Mouse (Mus musculus): ENCODE data around the gene Slc9a3r2. TPM values are rescaled to one million over a fixed set of nuclear protein-coding genes. Genes with fewer than 3 reads are reported as not detected.

Slc9a3r2 gene
- polyA plus RNA-seq, 1 experiment from 2014 or later: 38.0 TPM

DNA sequence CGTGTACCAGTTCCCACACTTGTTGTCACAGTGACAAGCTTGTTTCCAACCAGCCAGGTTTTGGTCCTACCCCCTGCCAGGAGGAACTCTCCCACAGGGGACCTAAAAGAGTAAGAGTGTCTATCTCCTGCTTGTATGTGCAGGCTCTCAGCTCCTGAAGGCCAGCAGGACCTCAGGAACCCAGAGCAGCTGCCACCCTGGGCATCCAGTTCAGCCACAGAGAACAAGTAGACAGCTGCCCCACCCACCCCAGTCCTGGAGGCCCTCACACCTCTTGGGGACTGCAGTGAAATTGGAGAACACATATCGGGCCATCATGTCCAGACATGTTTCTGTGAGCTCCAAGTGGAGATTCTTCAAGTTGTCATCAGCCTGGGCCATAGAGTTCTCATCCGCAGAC is 45.6 kb downstream of the Slc9a3r2 start:
- Histone ChIP-seq H3K4me3 (ENCODE audit: low read depth, low read length) (no peak overlapping the region), H3K4me1 (replicated peaks; ENCODE audit: control insufficient read depth, insufficient read depth) (no peaks in the 10 kb centered on the region), H3K36me3 (ENCODE audit: control insufficient read depth, insufficient read depth, low read length) (peaks cover 23% of the 10 kb centered on the region), H3K9me3 (ENCODE audit: control insufficient read depth, low read length) (no peaks in the 10 kb centered on the region), H3K4me2 (replicated peaks; ENCODE audit: low read depth) (no peak overlapping the region), H3K27ac (replicated peaks) (no peak overlapping the region), H3K27me3 (ENCODE audit: control insufficient read depth, insufficient read depth, low read length) (no peaks in the 10 kb centered on the region), H3K9ac (ENCODE audit: low read length) (no peak overlapping the region)
- no peak for DNase-seq (ENCODE audit: low spot score)
- no peak for ATAC-seq (ENCODE audit: low FRiP score, low TSS enrichment)
- no peak for TF ChIP-seq EP300 (optimal IDR thresholded peaks at IDR 0.05)
- TF ChIP-seq CTCF (IDR thresholded peaks at IDR 0.05; ENCODE audit: low read depth): no peak
- 80% methylated on average over 3 of the region's 3 CpGs for WGBS

DNA sequence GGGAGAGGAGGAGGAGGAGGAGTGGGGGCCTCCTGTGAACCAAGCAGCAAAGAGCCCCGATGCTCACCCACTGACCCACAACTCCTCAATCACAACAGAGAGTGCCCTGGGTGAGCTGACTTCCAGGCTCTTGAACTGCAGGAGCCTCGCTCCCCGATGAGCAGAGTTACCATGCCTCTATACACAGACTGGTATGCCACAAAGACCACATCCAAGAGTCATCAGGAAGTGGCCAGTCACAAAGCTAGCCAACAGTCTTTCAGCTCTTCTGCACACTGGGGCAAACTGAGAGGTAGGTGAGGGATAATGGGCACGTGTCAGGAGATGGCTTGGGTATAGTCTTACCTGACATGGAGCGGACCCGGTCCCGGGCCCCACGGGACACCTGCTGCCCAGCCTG is 46.2 kb downstream of the Slc9a3r2 start:
- Histone ChIP-seq H3K4me2 (replicated peaks; ENCODE audit: low read depth) (no peak overlapping the region), H3K4me1 (replicated peaks; ENCODE audit: control insufficient read depth, insufficient read depth) (no peaks in the 10 kb centered on the region), H3K9me3 (ENCODE audit: control insufficient read depth, low read length) (no peaks in the 10 kb centered on the region), H3K9ac (ENCODE audit: low read length) (no peak overlapping the region), H3K4me3 (ENCODE audit: low read depth, low read length) (no peak overlapping the region), H3K27me3 (ENCODE audit: control insufficient read depth, insufficient read depth, low read length) (no peaks in the 10 kb centered on the region), H3K36me3 (ENCODE audit: control insufficient read depth, insufficient read depth, low read length) (peaks cover 27% of the 10 kb centered on the region), H3K27ac (replicated peaks) (no peak overlapping the region)
- DNase-seq (ENCODE audit: low spot score) (no peak), ATAC-seq (ENCODE audit: low FRiP score, low TSS enrichment) (no peak)
- WGBS: 92% methylated on average over 8 of the region's 8 CpGs
- TF ChIP-seq EP300 (optimal IDR thresholded peaks at IDR 0.05): no peak
- TF ChIP-seq CTCF (IDR thresholded peaks at IDR 0.05; ENCODE audit: low read depth): no peak

DNA sequence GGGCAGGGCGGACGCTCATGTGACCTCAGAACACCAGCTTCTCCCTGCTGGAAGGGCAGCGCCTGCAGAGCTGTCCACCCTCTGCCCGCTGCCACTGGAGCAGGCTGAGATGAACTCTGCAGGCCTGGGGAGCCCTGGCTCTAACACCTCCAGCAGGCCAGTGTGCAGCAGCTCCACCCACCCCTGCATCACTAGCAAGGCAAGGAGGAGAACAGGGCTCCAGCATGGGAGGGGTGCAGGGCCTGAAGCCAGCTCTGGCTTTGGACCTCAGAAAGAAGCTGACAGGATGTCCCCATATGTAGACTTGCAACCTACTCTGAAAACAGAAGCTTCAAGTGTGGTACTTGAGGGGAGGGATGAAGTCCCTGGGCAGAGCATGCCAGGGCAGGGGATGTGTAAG is 49.6 kb downstream of the Slc9a3r2 start:
- Histone ChIP-seq H3K4me3 (ENCODE audit: low read depth, low read length) (no peak overlapping the region), H3K4me2 (replicated peaks; ENCODE audit: low read depth) (no peak overlapping the region), H3K27ac (replicated peaks) (no peak overlapping the region), H3K4me1 (replicated peaks; ENCODE audit: control insufficient read depth, insufficient read depth) (no peaks in the 10 kb centered on the region), H3K36me3 (ENCODE audit: control insufficient read depth, insufficient read depth, low read length) (peaks cover 39% of the 10 kb centered on the region), H3K27me3 (ENCODE audit: control insufficient read depth, insufficient read depth, low read length) (no peaks in the 10 kb centered on the region), H3K9ac (ENCODE audit: low read length) (no peak overlapping the region), H3K9me3 (ENCODE audit: control insufficient read depth, low read length) (no peaks in the 10 kb centered on the region)
- 82% methylated on average over 4 of the region's 4 CpGs for WGBS
- DNase-seq (ENCODE audit: low spot score): no peak
- ATAC-seq (ENCODE audit: low FRiP score, low TSS enrichment): no peak
- TF ChIP-seq EP300 (optimal IDR thresholded peaks at IDR 0.05): no peak
- no peak for TF ChIP-seq CTCF (IDR thresholded peaks at IDR 0.05; ENCODE audit: low read depth)

DNA sequence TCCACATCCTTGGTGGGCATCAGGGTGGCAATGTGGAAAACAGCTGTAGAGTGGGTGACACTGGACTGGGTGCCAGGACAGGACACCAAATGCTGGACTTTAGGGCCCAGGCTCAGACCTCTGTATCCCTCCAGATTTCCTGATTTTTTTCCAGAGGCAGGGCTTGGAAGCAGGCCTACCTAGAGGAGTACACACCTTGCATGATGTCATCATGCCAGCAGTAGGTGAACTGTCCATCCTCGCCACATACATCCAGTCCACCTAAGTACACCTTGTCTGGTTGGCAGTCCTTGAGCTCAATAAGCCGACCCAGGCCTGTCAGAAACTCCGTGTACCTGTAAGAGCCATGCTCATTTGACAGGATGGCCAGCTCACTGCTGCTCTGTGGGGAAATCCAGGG is 52.1 kb downstream of the Slc9a3r2 start:
- H3K4me1 ChIP-seq (replicated peaks; ENCODE audit: control insufficient read depth, insufficient read depth): no peaks in the 10 kb centered on the region
- peaks cover 55% of the 10 kb centered on the region for H3K36me3 ChIP-seq (ENCODE audit: control insufficient read depth, insufficient read depth, low read length)
- no peak for TF ChIP-seq EP300 (optimal IDR thresholded peaks at IDR 0.05)
- TF ChIP-seq CTCF (IDR thresholded peaks at IDR 0.05; ENCODE audit: low read depth): no peak
- no peaks in the 10 kb centered on the region for H3K27me3 ChIP-seq (ENCODE audit: control insufficient read depth, insufficient read depth, low read length)
- no peak overlapping the region for H3K4me3 ChIP-seq (ENCODE audit: low read depth, low read length)
- DNase-seq (ENCODE audit: low spot score): no peak
- H3K9me3 ChIP-seq (ENCODE audit: control insufficient read depth, low read length): no peaks in the 10 kb centered on the region
- no peak overlapping the region for H3K4me2 ChIP-seq (replicated peaks; ENCODE audit: low read depth)
- H3K9ac ChIP-seq (ENCODE audit: low read length): no peak overlapping the region
- ATAC-seq (ENCODE audit: low FRiP score, low TSS enrichment): no peak
- H3K27ac ChIP-seq (replicated peaks): no peak overlapping the region; the same call in 1 of the 2 replicates
- 80% methylated on average over 3 of the region's 3 CpGs for WGBS

DNA sequence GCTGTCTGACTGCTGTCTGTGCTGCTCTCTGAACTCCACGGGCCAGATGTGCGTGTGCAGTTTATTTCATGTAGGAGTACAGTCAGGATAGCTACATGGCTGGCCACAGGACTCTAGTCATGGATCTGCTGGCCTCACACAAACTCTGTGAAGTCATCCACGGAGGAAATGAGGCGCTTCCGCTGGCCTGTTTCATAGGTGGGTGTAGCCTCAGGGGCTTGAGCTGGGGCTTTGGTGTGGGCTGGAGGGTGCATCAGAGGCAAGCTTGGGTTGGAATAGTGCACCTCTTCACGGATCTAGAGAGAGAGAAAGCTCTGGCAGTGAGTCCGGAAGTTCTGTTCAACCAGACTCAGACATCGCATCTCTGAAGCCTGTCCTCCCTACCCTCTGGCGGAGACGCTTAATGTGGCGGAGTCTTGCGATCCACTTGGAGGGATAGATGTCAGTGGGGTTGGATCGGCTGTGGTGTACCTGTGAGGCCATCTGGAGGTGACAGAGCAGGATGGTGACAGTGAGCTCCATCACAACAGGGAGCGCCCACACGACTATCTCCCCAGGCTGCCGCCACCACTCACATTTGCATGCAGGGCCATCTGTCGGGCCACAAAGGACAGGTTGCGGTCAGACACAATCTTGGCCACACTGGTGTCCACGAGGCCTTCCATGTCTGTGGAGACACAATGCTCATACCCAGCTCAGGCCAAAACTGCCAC is 53.5 kb downstream of the Slc9a3r2 start:
- no peak overlapping the region for H3K4me2 ChIP-seq (replicated peaks; ENCODE audit: low read depth)
- ATAC-seq (ENCODE audit: low FRiP score, low TSS enrichment): no peak
- WGBS: 87% methylated on average over 19 of the region's 19 CpGs
- H3K4me1 ChIP-seq (replicated peaks; ENCODE audit: control insufficient read depth, insufficient read depth): no peaks in the 10 kb centered on the region
- H3K9me3 ChIP-seq (ENCODE audit: control insufficient read depth, low read length): no peaks in the 10 kb centered on the region
- no peak overlapping the region for H3K9ac ChIP-seq (ENCODE audit: low read length)
- H3K36me3 ChIP-seq (ENCODE audit: control insufficient read depth, insufficient read depth, low read length): peaks cover 62% of the 10 kb centered on the region
- no peak for TF ChIP-seq CTCF (IDR thresholded peaks at IDR 0.05; ENCODE audit: low read depth)
- no peak for TF ChIP-seq EP300 (optimal IDR thresholded peaks at IDR 0.05)
- H3K27me3 ChIP-seq (ENCODE audit: control insufficient read depth, insufficient read depth, low read length): no peaks in the 10 kb centered on the region
- DNase-seq (ENCODE audit: low spot score): no peak
- no peak overlapping the region for H3K4me3 ChIP-seq (ENCODE audit: low read depth, low read length)
- no peak overlapping the region for H3K27ac ChIP-seq (replicated peaks)

DNA sequence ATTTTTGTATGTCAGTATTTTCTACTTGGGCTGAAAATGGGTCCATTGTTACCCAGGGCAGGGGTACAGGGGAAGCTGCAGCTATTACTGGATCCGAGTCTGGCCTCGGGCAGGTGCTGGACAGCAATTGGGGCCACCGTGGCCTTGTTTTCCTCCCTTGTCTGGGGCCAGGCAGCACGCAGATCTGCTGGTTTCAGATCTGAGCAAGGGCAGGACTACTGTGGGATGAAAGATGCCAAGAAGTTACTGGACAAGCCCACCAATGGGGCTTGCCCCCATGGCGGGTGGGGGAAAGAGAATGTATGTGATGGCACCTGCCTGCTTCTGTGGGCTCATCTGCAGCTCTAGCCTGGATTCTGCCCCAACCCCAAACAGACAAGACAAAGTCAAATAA is 54.1 kb downstream of the Slc9a3r2 start:
- peaks cover 64% of the 10 kb centered on the region for H3K36me3 ChIP-seq (ENCODE audit: control insufficient read depth, insufficient read depth, low read length)
- H3K9ac ChIP-seq (ENCODE audit: low read length): no peak overlapping the region
- H3K27me3 ChIP-seq (ENCODE audit: control insufficient read depth, insufficient read depth, low read length): no peaks in the 10 kb centered on the region
- no peak overlapping the region for H3K4me2 ChIP-seq (replicated peaks; ENCODE audit: low read depth)
- WGBS: 66% methylated on average over 5 of the region's 5 CpGs
- no peak overlapping the region for H3K27ac ChIP-seq (replicated peaks)
- DNase-seq (ENCODE audit: low spot score) (no peak), ATAC-seq (ENCODE audit: low FRiP score, low TSS enrichment) (no peak)
- H3K4me3 ChIP-seq (ENCODE audit: low read depth, low read length): no peak overlapping the region
- TF ChIP-seq EP300 (optimal IDR thresholded peaks at IDR 0.05): no peak
- no peak for TF ChIP-seq CTCF (IDR thresholded peaks at IDR 0.05; ENCODE audit: low read depth)
- no peaks in the 10 kb centered on the region for H3K9me3 ChIP-seq (ENCODE audit: control insufficient read depth, low read length)
- H3K4me1 ChIP-seq (replicated peaks; ENCODE audit: control insufficient read depth, insufficient read depth): no peaks in the 10 kb centered on the region

Measured in stomach, postnatal 0 days (tissue).